Comparison of ENCODE assay signal across 23 mouse cellular contexts in the genomic region with DNA sequence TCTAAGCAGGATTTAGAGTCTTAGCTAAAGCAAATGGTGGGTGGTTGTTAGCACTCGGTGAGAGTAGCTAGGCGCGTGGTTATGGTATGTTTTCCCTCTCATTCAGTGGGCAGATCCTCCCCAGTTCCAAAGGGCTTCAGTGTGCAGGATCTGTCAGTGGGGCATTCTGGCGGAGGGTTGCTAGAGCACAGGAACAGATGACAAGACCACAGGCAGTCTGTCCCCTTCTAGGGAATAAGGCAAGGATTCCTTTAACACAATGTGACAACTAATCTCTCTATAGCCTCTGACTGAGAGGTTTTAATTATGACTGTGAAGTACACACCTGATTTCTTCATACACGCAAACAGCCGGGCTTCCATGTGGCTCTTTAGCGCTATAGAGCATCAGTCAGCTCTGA.
DNase-seq lines count a peak whose midpoint lies in the region; ATAC-seq and TF ChIP-seq lines count a peak whose summit lies in the region.
"Had no signal": no experiment of that assay in that cellular context is flagged by ENCODE, and none has a peak within 500 bp of the region (broad histone marks: within the 10 kb centered on the region; RNA-seq: fewer than 3 reads in every experiment).

No protein-coding gene starts in this region.

- H3K4me1 ChIP-seq in hindbrain, embryonic 15.5 days (replicated peaks): peaks cover 8% of the 10 kb centered on the region; the same call in 1 of the 2 replicates
- H3K4me1 ChIP-seq in hindbrain, embryonic 16.5 days (ENCODE audit: control insufficient read depth, insufficient read depth, low read depth, low read length): no peaks in the 10 kb centered on the region
- no peaks in the 10 kb centered on the region for H3K4me1 ChIP-seq in midbrain, postnatal 0 days (ENCODE audit: insufficient read depth, low read length)
- no peaks in the 10 kb centered on the region for H3K4me1 ChIP-seq in midbrain, embryonic 10.5 days
- H3K4me1 ChIP-seq: embryonic facial prominence, embryonic 10.5 days; embryonic facial prominence, embryonic 12.5 days; forebrain, embryonic 15.5 days had no signal

- TF ChIP-seq CTCF in midbrain, postnatal 0 days (IDR thresholded peaks at IDR 0.05): no peak

- no peak overlapping the region for H3K9ac ChIP-seq in hindbrain, embryonic 15.5 days
- H3K9ac ChIP-seq in hindbrain, embryonic 16.5 days (ENCODE audit: low read depth, low read length): no peak overlapping the region
- no peak overlapping the region for H3K9ac ChIP-seq in midbrain, postnatal 0 days (replicated peaks; ENCODE audit: low read length, poor library complexity, severe bottlenecking)
- H3K9ac ChIP-seq: embryonic facial prominence, embryonic 12.5 days; forebrain, embryonic 13.5 days; forebrain, embryonic 15.5 days; forebrain, postnatal 0 days had no signal

- no peak overlapping the region for H3K4me2 ChIP-seq in hindbrain, embryonic 15.5 days
- H3K4me2 ChIP-seq in hindbrain, embryonic 16.5 days (ENCODE audit: low read length): no peak overlapping the region
- no peak overlapping the region for H3K4me2 ChIP-seq in midbrain, postnatal 0 days (ENCODE audit: low read depth, low read length, poor library complexity, severe bottlenecking)
- H3K4me2 ChIP-seq: embryonic facial prominence, embryonic 12.5 days; forebrain, embryonic 13.5 days; forebrain, embryonic 15.5 days had no signal

- no peak overlapping the region for H3K4me3 ChIP-seq in hindbrain, embryonic 15.5 days
- H3K4me3 ChIP-seq in hindbrain, embryonic 16.5 days (ENCODE audit: low read length): no peak overlapping the region
- H3K4me3 ChIP-seq in midbrain, postnatal 0 days (ENCODE audit: low read depth, low read length): no peak overlapping the region
- H3K4me3 ChIP-seq in midbrain, embryonic 10.5 days: no peak overlapping the region
- H3K4me3 ChIP-seq: embryonic facial prominence, embryonic 10.5 days; embryonic facial prominence, embryonic 12.5 days; forebrain, embryonic 13.5 days; forebrain, embryonic 15.5 days had no signal

- H3K27ac ChIP-seq in hindbrain, embryonic 15.5 days (replicated peaks): no peak overlapping the region
- no peak overlapping the region for H3K27ac ChIP-seq in hindbrain, embryonic 16.5 days (ENCODE audit: low read depth, low read length)
- H3K27ac ChIP-seq in midbrain, postnatal 0 days (ENCODE audit: low read depth, low read length): no peak overlapping the region
- no peak overlapping the region for H3K27ac ChIP-seq in midbrain, embryonic 10.5 days (replicated peaks)
- H3K27ac ChIP-seq: embryonic facial prominence, embryonic 10.5 days; embryonic facial prominence, embryonic 12.5 days; forebrain, embryonic 13.5 days; forebrain, embryonic 15.5 days had no signal

- no peaks in the 10 kb centered on the region for H3K36me3 ChIP-seq in hindbrain, embryonic 15.5 days
- H3K36me3 ChIP-seq in hindbrain, embryonic 16.5 days (ENCODE audit: control insufficient read depth, insufficient read depth, low read length): no peaks in the 10 kb centered on the region
- no peaks in the 10 kb centered on the region for H3K36me3 ChIP-seq in midbrain, postnatal 0 days (ENCODE audit: insufficient read depth, low read length)
- H3K36me3 ChIP-seq in midbrain, embryonic 10.5 days: no peaks in the 10 kb centered on the region
- H3K36me3 ChIP-seq: embryonic facial prominence, embryonic 10.5 days; embryonic facial prominence, embryonic 12.5 days; forebrain, embryonic 15.5 days; G1E had no signal

- DNase-seq in cerebellum, postnatal 10 days: peak; percentile 38 to 55
- no peak for DNase-seq in cerebellum, adult 18-20 months
- peak; percentile 43 for DNase-seq in midbrain, postnatal 0 days (ENCODE audit: low spot score)
- DNase-seq in midbrain, embryonic 10.5 days (ENCODE audit: low spot score): no peak
- DNase-seq: adrenal gland, adult 8-10 months; adrenal gland, postnatal 14 days; adrenal gland, postnatal 36 days; B cell, adult 2 months; cerebellum, adult 11-12 months; cerebellum, adult 9-10 months; cerebellum, postnatal 25 days; forebrain, postnatal 0 days had no signal

- 72% methylated on average over 7 of the region's 7 CpGs for WGBS in hindbrain, embryonic 15.5 days
- 75% methylated on average over 7 of the region's 7 CpGs for WGBS in hindbrain, embryonic 16.5 days
- 78% methylated on average over 7 of the region's 7 CpGs for WGBS in midbrain, postnatal 0 days
- WGBS in midbrain, embryonic 10.5 days: 86% methylated on average over 7 of the region's 7 CpGs

- ATAC-seq in hindbrain, embryonic 15.5 days (ENCODE audit: low FRiP score, low read depth): peak; percentile 38; the same call in 1 of the 2 replicates
- no peak for ATAC-seq in hindbrain, embryonic 16.5 days
- ATAC-seq in midbrain, postnatal 0 days (ENCODE audit: low FRiP score): no peak
- ATAC-seq: activated CD4-positive, CD25-positive, alpha-beta regulatory T cell, adult 4 months; CD4-positive, CD25-positive, alpha-beta regulatory T cell, adult 4 months; forebrain, embryonic 13.5 days; forebrain, embryonic 15.5 days; forebrain, postnatal 0 days; Patski had no signal

- H3K27me3 ChIP-seq in hindbrain, embryonic 15.5 days: no peaks in the 10 kb centered on the region
- no peaks in the 10 kb centered on the region for H3K27me3 ChIP-seq in hindbrain, embryonic 16.5 days (replicated peaks; ENCODE audit: control insufficient read depth, insufficient read depth, low read length)
- H3K27me3 ChIP-seq in midbrain, postnatal 0 days (ENCODE audit: insufficient read depth, low read length): no peaks in the 10 kb centered on the region
- peaks cover 7% of the 10 kb centered on the region for H3K27me3 ChIP-seq in midbrain, embryonic 10.5 days (ENCODE audit: low read depth, poor library complexity, severe bottlenecking)
- H3K27me3 ChIP-seq: CH12.LX; forebrain, embryonic 13.5 days; forebrain, embryonic 15.5 days had no signal

- H3K9me3 ChIP-seq in hindbrain, embryonic 15.5 days: no peaks in the 10 kb centered on the region
- no peaks in the 10 kb centered on the region for H3K9me3 ChIP-seq in hindbrain, embryonic 16.5 days (ENCODE audit: control insufficient read depth, low read length)
- no peaks in the 10 kb centered on the region for H3K9me3 ChIP-seq in midbrain, postnatal 0 days (ENCODE audit: low read length)
- H3K9me3 ChIP-seq in midbrain, embryonic 10.5 days (replicated peaks): no peaks in the 10 kb centered on the region; the same call in 1 of the 2 replicates
- H3K9me3 ChIP-seq: embryonic facial prominence, embryonic 10.5 days; embryonic facial prominence, embryonic 12.5 days; forebrain, embryonic 13.5 days; forebrain, embryonic 15.5 days had no signal

Comparison
In these comparisons a context has a peak if more than half of its experiments do, and no peak if none do; other contexts are left out.
1. DNase-seq: peak in cerebellum, postnatal 10 days (2 of 2) and midbrain, postnatal 0 days (single experiment); none in cerebellum, adult 18-20 months (0 of 2) and midbrain, embryonic 10.5 days (single experiment).